Mouse (Mus musculus) heart, embryonic 15.5 days (tissue): Measurements from ENCODE around the gene Diexf. TPM values are rescaled to one million over a fixed set of nuclear protein-coding genes. Genes with fewer than 3 reads are reported as not detected.

ENCODE experiments used
- ATAC-seq: fragments of 200-750 bp; cut with Nextera tagmentation; replicated peaks from 2 replicates; pipeline ENCODE4 v1.8.0; 2017; ENCODE audit warnings: low read depth, moderate TSS enrichment; ENCODE audit not compliant: insufficient number of reproducible peaks, insufficient read depth, low FRiP score
- H3K27ac ChIP-seq: fragments of 300-500 bp; sonication (generic); 2 replicates; pipeline ENCODE4 v1.5.1; 2015; ENCODE audit warnings: mild to moderate bottlenecking, inconsistent platforms
- H3K27me3 ChIP-seq: fragments of 300-500 bp; sonication (generic); 2 replicates; pipeline ENCODE4 v1.6.1; 2015; ENCODE audit warnings: inconsistent platforms
- H3K36me3 ChIP-seq: fragments of 300-500 bp; sonication (generic); 2 replicates; pipeline ENCODE4 v1.6.1; 2015; ENCODE audit warnings: mild to moderate bottlenecking, inconsistent platforms
- H3K4me1 ChIP-seq: fragments of 300-500 bp; sonication (generic); replicated peaks from 2 replicates; pipeline ENCODE4 v1.6.1; 2015; ENCODE audit warnings: inconsistent platforms
- H3K4me2 ChIP-seq: fragments of 300-500 bp; sonication (generic); 2 replicates; pipeline ENCODE4 v1.6.1; 2015; ENCODE audit warnings: inconsistent platforms, mild to moderate bottlenecking, moderate library complexity
- H3K4me3 ChIP-seq: fragments of 300-500 bp; sonication (generic); 2 replicates; pipeline ENCODE4 v1.5.1; 2015; ENCODE audit warnings: mild to moderate bottlenecking, inconsistent platforms
- H3K9ac ChIP-seq: fragments of 300-500 bp; sonication (generic); 2 replicates; pipeline ENCODE4 v1.6.1; 2015; ENCODE audit warnings: mild to moderate bottlenecking, inconsistent platforms
- H3K9me3 ChIP-seq: fragments of 300-500 bp; sonication (generic); replicated peaks from 2 replicates; pipeline ENCODE4 v1.6.1; 2016; ENCODE audit warnings: inconsistent platforms
- WGBS: fragments of 180-500 bp; shearing (Covaris S2); methylation state at CpG from one replicate; pipeline ENCODE4 v1.1.7; 2015; ENCODE audit warnings: mixed read lengths; 5-methylcytosine and 5-hydroxymethylcytosine counted together
- polyA plus RNA-seq: library from polyadenylated mRNA; unstranded; fragments of >200 nt; fragmentation: Nextera tagmentation; extraction: Ambion mirVana; gene quantifications from 2 replicates; pipeline ENCODE4 v1.2.1, GENCODE M21; 2015

The Diexf gene
- polyA plus RNA-seq, 1 experiment from 2014 or later = 3.8 TPM

DNA sequence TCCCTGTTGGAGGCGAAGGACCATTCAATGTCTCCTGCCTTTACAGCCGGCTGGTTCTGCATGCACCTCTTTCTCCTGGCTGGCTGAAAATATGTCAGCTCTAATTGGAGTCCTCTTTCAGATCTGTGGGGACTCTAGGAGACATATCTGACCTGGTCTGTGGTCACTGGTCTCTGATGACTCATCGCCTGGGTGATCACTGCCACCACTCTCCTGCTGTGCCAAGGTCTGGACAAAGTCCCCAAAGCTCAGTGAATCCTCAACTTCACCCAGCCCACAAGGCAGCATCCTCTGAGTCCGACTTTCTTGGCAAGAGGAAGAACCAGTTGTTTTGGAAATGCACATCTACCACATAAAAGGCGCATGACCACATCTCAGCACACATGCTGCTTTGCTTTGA, 27.5 kb downstream of the Diexf start:
- H3K9ac ChIP-seq = no peak overlapping the region
- no peaks in the 10 kb centered on the region for H3K4me1 ChIP-seq
- no peak for ATAC-seq
- H3K4me2 ChIP-seq = no peak overlapping the region
- no peak overlapping the region for H3K4me3 ChIP-seq
- WGBS = 89% methylated on average over 5 of the region's 5 CpGs
- no peaks in the 10 kb centered on the region for H3K9me3 ChIP-seq
- H3K27me3 ChIP-seq = no peaks in the 10 kb centered on the region
- H3K36me3 ChIP-seq = peaks cover 29% of the 10 kb centered on the region
- no peak overlapping the region for H3K27ac ChIP-seq

DNA sequence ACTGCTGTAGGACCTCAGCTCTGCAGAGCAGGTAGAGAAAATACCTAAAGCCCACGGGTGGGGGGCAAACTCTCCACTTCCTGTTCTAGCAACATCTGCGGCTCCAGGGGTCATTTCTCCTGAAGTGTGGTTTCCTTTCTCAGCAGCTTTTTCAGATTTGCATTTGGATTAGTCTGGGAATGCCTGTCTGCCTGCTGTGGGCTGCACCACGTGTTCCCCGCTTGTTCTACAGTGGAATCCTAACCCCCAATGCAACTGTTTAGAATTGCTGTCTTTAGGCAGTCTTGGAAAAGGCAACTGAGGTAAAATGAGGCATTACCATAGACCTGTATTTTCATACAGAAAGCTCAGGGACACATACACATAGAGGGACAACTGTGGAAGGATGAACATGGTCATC, 28.0 kb downstream of the Diexf start:
- no peak overlapping the region for H3K4me2 ChIP-seq
- H3K4me1 ChIP-seq = no peaks in the 10 kb centered on the region
- no peak for ATAC-seq
- H3K27me3 ChIP-seq = no peaks in the 10 kb centered on the region
- WGBS = 53% methylated on average over 4 of the region's 4 CpGs
- H3K9me3 ChIP-seq = no peaks in the 10 kb centered on the region
- H3K36me3 ChIP-seq = peaks cover 23% of the 10 kb centered on the region
- no peak overlapping the region for H3K9ac ChIP-seq
- no peak overlapping the region for H3K4me3 ChIP-seq
- no peak overlapping the region for H3K27ac ChIP-seq

DNA sequence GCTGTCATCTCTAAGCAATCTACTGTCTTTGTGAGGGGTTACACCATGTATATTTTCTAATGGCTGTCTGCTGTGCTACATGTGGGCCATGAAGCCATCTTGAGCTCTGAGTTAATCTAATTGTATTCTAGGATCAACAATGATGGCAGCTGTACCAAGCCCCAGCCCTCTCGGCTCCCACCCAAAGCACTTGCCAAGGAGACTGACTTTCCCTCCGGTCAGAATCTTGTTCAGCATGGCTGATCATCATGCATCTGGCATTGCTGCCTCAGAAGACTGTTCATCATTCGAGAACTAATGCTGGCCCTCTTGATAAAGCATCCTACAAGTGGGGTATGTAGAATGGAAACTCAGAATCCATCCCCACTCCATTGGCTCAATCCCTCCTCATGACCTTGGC, 31.1 kb downstream of the Diexf start:
- H3K9me3 ChIP-seq = no peaks in the 10 kb centered on the region
- no peaks in the 10 kb centered on the region for H3K4me1 ChIP-seq
- no peak overlapping the region for H3K4me3 ChIP-seq
- no peaks in the 10 kb centered on the region; the same call in 1 of the 2 replicates for H3K36me3 ChIP-seq
- 84% methylated on average over 3 of the region's 3 CpGs for WGBS
- no peaks in the 10 kb centered on the region for H3K27me3 ChIP-seq
- H3K4me2 ChIP-seq = no peak overlapping the region
- no peak for ATAC-seq
- no peak overlapping the region for H3K27ac ChIP-seq
- no peak overlapping the region for H3K9ac ChIP-seq

DNA sequence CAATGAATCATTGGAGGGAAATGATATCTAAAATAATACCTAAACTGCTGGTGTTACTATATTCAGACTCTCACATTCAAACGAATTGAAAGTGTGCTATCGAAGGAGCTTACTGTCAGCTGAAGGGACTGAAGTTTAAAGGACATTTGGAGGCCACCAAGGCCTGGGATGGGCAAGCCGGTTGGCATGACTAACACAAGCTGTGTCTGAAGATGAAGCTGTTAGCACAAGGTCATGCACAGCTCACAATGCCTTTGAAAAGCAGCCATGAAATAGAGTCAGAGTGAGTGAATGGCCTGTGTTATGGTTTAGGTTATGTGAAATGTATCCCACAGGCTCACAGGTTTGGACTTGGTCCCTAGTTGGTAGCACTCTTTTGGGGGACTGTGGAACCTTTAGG, 36.5 kb downstream of the Diexf start:
- Histone ChIP-seq H3K4me3 (no peak overlapping the region), H3K4me2 (no peak overlapping the region), H3K27ac (no peak overlapping the region), H3K27me3 (no peaks in the 10 kb centered on the region), H3K36me3 (no peaks in the 10 kb centered on the region), H3K4me1 (no peaks in the 10 kb centered on the region), H3K9ac (no peak overlapping the region), H3K9me3 (no peaks in the 10 kb centered on the region)
- no peak for ATAC-seq
- WGBS = 55% methylated on average over 3 of the region's 3 CpGs

DNA sequence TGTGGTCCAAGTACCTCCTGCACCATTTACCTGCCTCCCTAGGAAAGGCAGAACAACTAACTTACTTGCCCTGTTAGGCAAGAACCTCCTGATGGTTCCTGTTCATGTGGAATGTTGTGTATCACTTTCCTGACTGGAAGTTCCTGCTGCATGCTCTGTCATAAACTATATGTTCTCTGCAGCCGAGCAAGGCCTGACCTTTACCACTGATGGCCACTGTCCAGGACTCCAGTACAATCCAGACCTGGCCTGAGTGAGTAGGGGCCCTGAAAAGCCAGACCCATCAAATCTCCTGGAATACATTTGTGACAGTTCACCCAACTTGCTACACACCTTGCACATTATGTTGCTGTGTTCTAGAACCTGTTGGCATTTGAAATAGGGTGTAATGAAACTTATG, 37.3 kb downstream of the Diexf start:
- Histone ChIP-seq H3K36me3 (no peaks in the 10 kb centered on the region), H3K4me1 (no peaks in the 10 kb centered on the region), H3K9me3 (no peaks in the 10 kb centered on the region), H3K27me3 (no peaks in the 10 kb centered on the region), H3K4me3 (no peak overlapping the region), H3K27ac (no peak overlapping the region), H3K9ac (no peak overlapping the region), H3K4me2 (no peak overlapping the region)
- ATAC-seq = no peak
- 56% methylated on average over 1 of the region's 1 CpGs for WGBS

DNA sequence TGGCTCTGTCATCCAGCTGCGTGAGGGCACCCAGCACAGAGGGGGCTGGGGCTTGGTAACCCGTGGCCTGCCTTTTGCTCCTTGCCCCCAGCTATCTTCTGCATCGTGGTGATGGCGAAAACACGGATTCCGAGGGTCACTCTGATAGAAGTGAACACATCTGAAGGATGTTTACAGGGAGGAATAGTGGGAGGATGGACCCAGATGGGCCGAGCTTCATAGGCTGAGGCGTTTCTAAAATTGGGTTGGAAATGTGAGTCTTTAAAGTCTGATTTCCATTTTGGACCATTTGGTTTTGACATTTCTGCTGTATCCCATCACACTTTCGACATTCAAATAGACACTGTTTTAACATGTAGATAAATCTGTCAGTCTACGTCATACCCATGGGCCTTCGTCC, 39.2 kb downstream of the Diexf start:
- H3K36me3 ChIP-seq = no peaks in the 10 kb centered on the region
- H3K27ac ChIP-seq = no peak overlapping the region
- WGBS = 80% methylated on average over 11 of the region's 11 CpGs
- no peak overlapping the region for H3K4me3 ChIP-seq
- ATAC-seq = no peak
- no peak overlapping the region for H3K4me2 ChIP-seq
- H3K27me3 ChIP-seq = no peaks in the 10 kb centered on the region
- no peak overlapping the region for H3K9ac ChIP-seq
- no peaks in the 10 kb centered on the region for H3K4me1 ChIP-seq
- no peaks in the 10 kb centered on the region for H3K9me3 ChIP-seq

DNA sequence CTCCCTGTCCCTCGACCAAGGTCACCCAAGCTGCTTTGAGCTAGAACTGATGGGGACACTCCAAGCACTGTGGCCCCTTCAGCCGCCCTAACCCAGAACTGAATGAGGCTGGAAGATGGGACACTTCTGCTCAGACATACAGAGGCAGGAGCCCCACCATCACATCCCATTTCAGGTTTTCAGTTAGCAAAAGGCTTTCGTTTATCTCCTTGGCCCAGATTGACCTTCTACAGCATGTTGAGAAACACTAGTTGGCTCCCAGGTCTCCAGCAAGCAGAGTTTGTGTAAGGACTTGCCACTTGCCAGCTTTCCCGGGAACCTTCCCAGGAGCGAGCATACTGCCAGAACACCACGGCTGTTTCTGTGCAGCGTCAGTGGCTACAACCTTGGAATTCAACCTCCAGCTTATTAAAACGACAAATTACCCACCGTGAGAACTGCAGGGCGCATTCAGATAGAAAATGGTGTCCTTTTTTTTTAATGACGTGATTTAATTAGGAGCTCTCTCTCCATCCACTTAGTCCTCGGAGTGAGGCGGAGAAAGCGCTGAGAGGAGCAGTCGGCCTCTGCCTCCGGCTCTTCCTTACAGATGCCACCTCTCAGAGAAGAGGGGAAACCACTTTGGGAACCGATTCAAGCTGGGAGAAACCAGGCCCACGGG, 39.7 kb downstream of the Diexf start:
- H3K4me2 ChIP-seq = no peak overlapping the region
- H3K27me3 ChIP-seq = no peaks in the 10 kb centered on the region
- WGBS = 72% methylated on average over 18 of the region's 18 CpGs
- H3K9me3 ChIP-seq = no peaks in the 10 kb centered on the region
- no peaks in the 10 kb centered on the region for H3K36me3 ChIP-seq
- no peak overlapping the region for H3K4me3 ChIP-seq
- no peak for ATAC-seq
- no peak overlapping the region for H3K27ac ChIP-seq
- H3K4me1 ChIP-seq = no peaks in the 10 kb centered on the region
- H3K9ac ChIP-seq = no peak overlapping the region

DNA sequence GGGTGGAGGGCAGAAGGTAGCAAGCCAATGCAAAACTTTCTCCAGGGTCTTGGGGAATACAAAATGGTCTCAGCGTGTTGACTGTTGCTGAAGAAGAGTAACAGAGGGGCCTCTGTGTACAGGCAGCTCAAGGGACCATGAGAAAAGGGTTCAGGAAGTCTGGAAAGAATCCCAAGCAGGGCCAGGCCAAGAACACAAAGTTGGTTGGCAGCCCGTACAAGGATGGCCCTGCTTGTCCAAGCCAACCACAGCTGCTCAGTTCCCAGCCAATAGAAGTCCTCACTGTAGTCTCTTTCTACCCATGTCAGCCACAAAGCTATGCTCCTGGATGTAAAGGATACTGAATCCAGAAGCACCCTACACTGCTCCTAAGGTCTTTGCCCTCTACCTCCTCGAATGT, 40.4 kb downstream of the Diexf start:
- Histone ChIP-seq H3K4me3 (no peak overlapping the region), H3K36me3 (no peaks in the 10 kb centered on the region), H3K27ac (no peak overlapping the region), H3K9me3 (no peaks in the 10 kb centered on the region), H3K4me1 (no peaks in the 10 kb centered on the region), H3K4me2 (no peak overlapping the region), H3K27me3 (no peaks in the 10 kb centered on the region), H3K9ac (no peak overlapping the region)
- WGBS = 61% methylated on average over 3 of the region's 3 CpGs
- ATAC-seq = no peak

DNA sequence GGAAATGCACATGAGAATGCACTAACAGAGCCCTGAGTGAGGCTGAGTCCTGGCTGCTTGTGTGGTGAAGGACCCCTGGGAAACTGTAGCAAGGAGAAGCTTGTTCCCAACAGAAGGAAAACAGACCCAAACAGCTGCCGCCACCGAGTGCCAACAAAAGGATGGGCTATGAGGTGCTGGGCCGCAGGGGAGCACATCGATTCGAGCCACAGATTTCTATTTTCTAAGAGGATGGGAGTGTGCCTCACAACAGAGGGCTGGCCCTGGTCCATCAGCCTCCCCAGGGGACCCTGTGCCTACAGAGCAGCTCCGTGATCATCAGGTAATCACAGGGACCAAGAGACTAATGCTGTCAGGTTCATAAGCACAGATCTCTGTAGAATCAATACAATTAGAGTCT, 40.9 kb downstream of the Diexf start:
- H3K4me2 ChIP-seq = no peak overlapping the region
- 86% methylated on average over 6 of the region's 6 CpGs for WGBS
- H3K4me3 ChIP-seq = no peak overlapping the region
- H3K9ac ChIP-seq = no peak overlapping the region
- no peaks in the 10 kb centered on the region for H3K27me3 ChIP-seq
- H3K9me3 ChIP-seq = no peaks in the 10 kb centered on the region
- ATAC-seq = no peak
- H3K27ac ChIP-seq = no peak overlapping the region
- no peaks in the 10 kb centered on the region for H3K36me3 ChIP-seq
- no peaks in the 10 kb centered on the region for H3K4me1 ChIP-seq

DNA sequence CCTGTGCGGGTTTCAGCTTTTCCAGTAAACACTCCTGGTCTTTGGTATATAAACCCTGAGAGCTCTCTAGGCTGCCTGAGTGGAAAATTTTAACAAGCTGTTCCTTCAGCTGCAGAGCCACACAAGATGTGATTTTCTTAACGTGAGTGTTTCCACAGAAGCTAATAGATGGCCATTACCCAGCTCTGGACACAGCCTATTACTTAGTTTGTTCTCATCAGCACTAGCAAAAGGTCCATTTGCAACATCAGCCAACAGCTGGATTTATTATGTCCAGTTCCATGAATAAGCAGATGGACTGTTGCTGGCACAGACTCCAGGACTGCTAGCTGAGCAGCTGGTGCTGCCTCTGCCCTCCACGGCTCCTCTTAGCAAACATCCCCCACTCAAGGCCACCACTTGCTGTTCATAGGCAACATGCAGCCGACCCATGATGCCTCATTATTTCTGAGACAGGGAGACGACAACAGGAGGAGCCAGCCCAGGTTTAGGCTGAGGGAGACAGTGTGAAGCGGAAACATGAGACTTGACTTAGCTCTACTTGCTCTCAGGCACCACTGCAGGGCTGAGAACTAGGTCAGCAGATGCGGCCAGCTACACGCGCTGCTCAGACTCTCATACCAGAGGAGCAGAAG, 43.1 kb downstream of the Diexf start:
- no peaks in the 10 kb centered on the region for H3K9me3 ChIP-seq
- H3K4me1 ChIP-seq = no peaks in the 10 kb centered on the region
- H3K36me3 ChIP-seq = no peaks in the 10 kb centered on the region
- H3K9ac ChIP-seq = no peak overlapping the region
- H3K27ac ChIP-seq = no peak overlapping the region
- WGBS = 53% methylated on average over 9 of the region's 9 CpGs
- H3K4me2 ChIP-seq = no peak overlapping the region
- no peak for ATAC-seq
- H3K4me3 ChIP-seq = no peak overlapping the region
- H3K27me3 ChIP-seq = no peaks in the 10 kb centered on the region

DNA sequence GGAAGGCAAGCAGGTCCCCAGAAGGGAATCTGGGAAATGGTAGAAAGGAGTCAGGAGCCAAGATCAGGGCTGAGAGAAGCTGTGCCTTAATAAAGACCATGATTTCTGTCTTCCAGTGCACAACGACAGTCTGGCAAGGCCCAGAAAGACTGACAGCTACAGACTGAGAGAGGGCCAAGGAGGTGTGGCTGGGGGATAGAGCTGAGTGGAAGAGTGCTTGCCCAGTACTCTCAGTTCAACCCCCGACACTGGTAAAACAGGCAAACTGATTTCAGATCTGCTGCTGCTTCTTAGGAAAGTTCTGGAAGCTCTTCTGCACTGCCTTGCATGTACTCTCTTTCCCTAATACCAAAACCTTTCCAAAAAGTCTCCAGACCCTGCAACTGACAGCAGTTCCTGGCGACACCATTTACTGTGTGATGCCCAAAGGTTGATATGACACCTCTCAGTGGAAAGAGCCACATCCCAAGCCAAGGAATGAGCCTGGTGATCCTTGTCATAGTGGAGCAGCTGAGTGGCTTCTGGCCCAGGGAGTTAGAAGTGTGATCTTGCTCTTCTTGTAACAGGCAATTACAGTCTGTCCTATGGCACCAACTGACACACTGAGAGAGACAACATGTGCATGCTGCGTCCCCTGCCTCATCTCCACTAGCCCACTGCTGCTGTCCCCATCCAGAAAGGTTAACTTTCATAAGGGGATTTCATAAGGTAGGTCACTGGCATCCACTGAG, 43.8 kb downstream of the Diexf start:
- no peaks in the 10 kb centered on the region for H3K9me3 ChIP-seq
- no peak for ATAC-seq
- no peak overlapping the region for H3K9ac ChIP-seq
- no peaks in the 10 kb centered on the region for H3K27me3 ChIP-seq
- 66% methylated on average over 4 of the region's 4 CpGs for WGBS
- no peak overlapping the region for H3K27ac ChIP-seq
- no peak overlapping the region for H3K4me3 ChIP-seq
- H3K4me2 ChIP-seq = no peak overlapping the region
- no peaks in the 10 kb centered on the region for H3K4me1 ChIP-seq
- no peaks in the 10 kb centered on the region for H3K36me3 ChIP-seq
